Mouse (Mus musculus): ENCODE measurements at regions not wholly inside any gene's neighbourhood (a gene's known extent, or its start where the extent isn't known, plus 50 kb on each side); places are given as distances from the start of the nearest gene placed in this dataset.
A peak's percentile ranks its signal among the peaks of the same experiment; 100 is the strongest.
"Not testable (repeated sequence)": the region's sequence is repeated elsewhere in the genome, so short reads cannot be mapped to it uniquely, and the experiment has no call there.

GRCm38 (mm10) chr10:120691451-120691850, 207.4 kb downstream of the Msrb3 start:
- WGBS = 56% methylated on average over 3 of the region's 3 CpGs
- H3K9me3 ChIP-seq = no peaks in the 10 kb centered on the region
- H3K9ac ChIP-seq = no peak overlapping the region
- H3K4me2 ChIP-seq (replicated peaks) = no peak overlapping the region
- peaks cover 18% of the 10 kb centered on the region for H3K4me1 ChIP-seq (replicated peaks)
- H3K27me3 ChIP-seq (replicated peaks) = no peaks in the 10 kb centered on the region
- ATAC-seq = no peak
- H3K4me3 ChIP-seq (replicated peaks) = no peak overlapping the region
- no peak overlapping the region for H3K27ac ChIP-seq
- no peaks in the 10 kb centered on the region for H3K36me3 ChIP-seq

GRCm38 (mm10) chr10:120686123-120686522, 209.9 kb upstream of the Hmga2 start:
- peak; percentile 80 for ATAC-seq
- H3K27ac ChIP-seq = 0 out of 2 replicates have a peak overlapping the region, but pooled peaks have one; percentile 55
- WGBS = 29% methylated on average over 10 of the region's 10 CpGs

GRCm38 (mm10) chr10:120682021-120682420, 205.8 kb upstream of the Hmga2 start:
- H3K4me3 ChIP-seq (replicated peaks) = no peak overlapping the region
- H3K9ac ChIP-seq = no peak overlapping the region
- H3K4me1 ChIP-seq (replicated peaks) = peaks cover 3% of the 10 kb centered on the region; the same call in 1 of the 2 replicates
- no peaks in the 10 kb centered on the region for H3K36me3 ChIP-seq
- H3K4me2 ChIP-seq (replicated peaks) = no peak overlapping the region
- H3K27me3 ChIP-seq (replicated peaks) = no peaks in the 10 kb centered on the region
- 86% methylated on average over 10 of the region's 10 CpGs for WGBS
- no peaks in the 10 kb centered on the region for H3K9me3 ChIP-seq
- ATAC-seq = no peak
- H3K27ac ChIP-seq = no peak overlapping the region

More at GRCm38 (mm10) chr10:120686123-120686522, 209.9 kb upstream of the Hmga2 start:
- no peak overlapping the region for H3K4me3 ChIP-seq (replicated peaks)
- H3K9me3 ChIP-seq = no peaks in the 10 kb centered on the region
- no peak overlapping the region for H3K4me2 ChIP-seq (replicated peaks)
- no peaks in the 10 kb centered on the region for H3K27me3 ChIP-seq (replicated peaks)
- no peaks in the 10 kb centered on the region for H3K36me3 ChIP-seq
- H3K4me1 ChIP-seq (replicated peaks) = peaks cover 3% of the 10 kb centered on the region; the same call in 1 of the 2 replicates
- no peak overlapping the region for H3K9ac ChIP-seq

GRCm38 (mm10) chr10:120679982-120680381, 203.7 kb upstream of the Hmga2 start:
- no peak overlapping the region for H3K9ac ChIP-seq
- 0 out of 2 replicates have a peak, but pooled peaks cover 3% of the 10 kb centered on the region for H3K4me1 ChIP-seq (replicated peaks)
- ATAC-seq = no peak
- no peak overlapping the region for H3K4me3 ChIP-seq (replicated peaks)
- H3K9me3 ChIP-seq = no peaks in the 10 kb centered on the region
- no peak overlapping the region for H3K4me2 ChIP-seq (replicated peaks)
- 89% methylated on average over 6 of the region's 6 CpGs for WGBS
- no peaks in the 10 kb centered on the region for H3K36me3 ChIP-seq
- H3K27ac ChIP-seq = no peak overlapping the region
- H3K27me3 ChIP-seq (replicated peaks) = no peaks in the 10 kb centered on the region

- Histone ChIP-seq H3K4me2 (replicated peaks) (no peak overlapping the region), H3K4me3 (replicated peaks) (no peak overlapping the region), H3K9ac (no peak overlapping the region), H3K4me1 (replicated peaks) (0 out of 2 replicates have a peak, but pooled peaks cover 3% of the 10 kb centered on the region), H3K27me3 (replicated peaks) (no peaks in the 10 kb centered on the region), H3K36me3 (no peaks in the 10 kb centered on the region), H3K9me3 (no peaks in the 10 kb centered on the region), H3K27ac (no peak overlapping the region)
- ATAC-seq = no peak
- 70% methylated on average over 8 of the region's 8 CpGs for WGBS
Measured at GRCm38 (mm10) chr10:120678277-120678676, 202.0 kb upstream of the Hmga2 start.

GRCm38 (mm10) chr10:120675369-120675768, 199.1 kb upstream of the Hmga2 start:
- no peak overlapping the region for H3K27ac ChIP-seq
- WGBS = 79% methylated on average over 4 of the region's 4 CpGs
- no peak for ATAC-seq

GRCm38 (mm10) chr10:120674321-120675045, 198.2 kb upstream of the Hmga2 start:
- Histone ChIP-seq H3K27ac (no peak overlapping the region), H3K4me2 (replicated peaks) (no peak overlapping the region), H3K9ac (no peak overlapping the region), H3K27me3 (replicated peaks) (no peaks in the 10 kb centered on the region), H3K4me1 (replicated peaks) (0 out of 2 replicates have a peak, but pooled peaks cover 3% of the 10 kb centered on the region), H3K9me3 (no peaks in the 10 kb centered on the region), H3K36me3 (no peaks in the 10 kb centered on the region), H3K4me3 (replicated peaks) (no peak overlapping the region)
- WGBS = 65% methylated on average over 10 of the region's 10 CpGs
- ATAC-seq = no peak

More at GRCm38 (mm10) chr10:120675369-120675768, 199.1 kb upstream of the Hmga2 start:
- Histone ChIP-seq H3K9me3 (no peaks in the 10 kb centered on the region), H3K4me2 (replicated peaks) (no peak overlapping the region), H3K27me3 (replicated peaks) (no peaks in the 10 kb centered on the region), H3K4me1 (replicated peaks) (0 out of 2 replicates have a peak, but pooled peaks cover 3% of the 10 kb centered on the region), H3K4me3 (replicated peaks) (no peak overlapping the region), H3K9ac (no peak overlapping the region), H3K36me3 (no peaks in the 10 kb centered on the region)

- ATAC-seq; H3K4me2 ChIP-seq (replicated peaks); H3K27ac ChIP-seq; H3K9me3 ChIP-seq; H3K4me3 ChIP-seq (replicated peaks); H3K4me1 ChIP-seq (replicated peaks); H3K9ac ChIP-seq; H3K27me3 ChIP-seq (replicated peaks); H3K36me3 ChIP-seq: not testable (repeated sequence)
- WGBS = 95% methylated on average over 7 of the region's 7 CpGs
Measured at GRCm38 (mm10) chr10:120667678-120668031, 191.4 kb upstream of the Hmga2 start.

GRCm38 (mm10) chr10:120666985-120667677, 190.9 kb upstream of the Hmga2 start:
- ATAC-seq = peak; percentile 63; the same call in 1 of the 2 replicates
- 72% methylated on average over 12 of the region's 12 CpGs for WGBS
- Histone ChIP-seq H3K4me1 (replicated peaks) (no peaks in the 10 kb centered on the region), H3K4me3 (replicated peaks) (no peak overlapping the region), H3K9ac (no peak overlapping the region), H3K36me3 (no peaks in the 10 kb centered on the region), H3K4me2 (replicated peaks) (no peak overlapping the region), H3K9me3 (no peaks in the 10 kb centered on the region), H3K27me3 (replicated peaks) (no peaks in the 10 kb centered on the region), H3K27ac (no peak overlapping the region)

GRCm38 (mm10) chr10:120666202-120666860, 190.1 kb upstream of the Hmga2 start:
- 78% methylated on average over 7 of the region's 7 CpGs for WGBS
- H3K27me3 ChIP-seq (replicated peaks) = no peaks in the 10 kb centered on the region
- H3K27ac ChIP-seq = no peak overlapping the region
- no peaks in the 10 kb centered on the region for H3K36me3 ChIP-seq
- no peaks in the 10 kb centered on the region for H3K4me1 ChIP-seq (replicated peaks)
- no peak overlapping the region for H3K9ac ChIP-seq
- no peaks in the 10 kb centered on the region for H3K9me3 ChIP-seq
- no peak for ATAC-seq
- H3K4me3 ChIP-seq (replicated peaks) = no peak overlapping the region
- H3K4me2 ChIP-seq (replicated peaks) = no peak overlapping the region

GRCm38 (mm10) chr10:120665670-120666069, 189.4 kb upstream of the Hmga2 start:
- 54% methylated on average over 5 of the region's 5 CpGs for WGBS
- Histone ChIP-seq H3K9me3 (no peaks in the 10 kb centered on the region), H3K36me3 (no peaks in the 10 kb centered on the region), H3K4me2 (replicated peaks) (no peak overlapping the region), H3K27ac (no peak overlapping the region), H3K4me3 (replicated peaks) (no peak overlapping the region), H3K4me1 (replicated peaks) (no peaks in the 10 kb centered on the region), H3K9ac (no peak overlapping the region), H3K27me3 (replicated peaks) (no peaks in the 10 kb centered on the region)
- ATAC-seq = no peak

GRCm38 (mm10) chr10:120664419-120664818, 188.2 kb upstream of the Hmga2 start:
- Histone ChIP-seq H3K36me3 (no peaks in the 10 kb centered on the region), H3K27ac (no peak overlapping the region), H3K4me2 (replicated peaks) (no peak overlapping the region), H3K4me1 (replicated peaks) (no peaks in the 10 kb centered on the region), H3K9ac (no peak overlapping the region), H3K27me3 (replicated peaks) (no peaks in the 10 kb centered on the region), H3K4me3 (replicated peaks) (no peak overlapping the region), H3K9me3 (no peaks in the 10 kb centered on the region)
- ATAC-seq = no peak
- WGBS = 83% methylated on average over 5 of the region's 5 CpGs
